Mouse (Mus musculus) lung, postnatal 0 days (tissue): ENCODE results near the gene Camk1d. TPM values are rescaled to one million over a fixed set of nuclear protein-coding genes. Genes with fewer than 3 reads are reported as not detected.
"Not testable (repeated sequence)": the region's sequence is repeated elsewhere in the genome, so short reads cannot be mapped to it uniquely, and the experiment has no call there.

ENCODE experiments used
- ATAC-seq: fragments of 200-750 bp; cut with Nextera tagmentation; 2 replicates; pipeline ENCODE4 v1.8.0; 2017; ENCODE audit warnings: moderate library complexity
- DNase-seq: peaks from one replicate; pipeline ENCODE4 v3.0.0-alpha.2; 2016; ENCODE audit warnings: low spot score
- H3K27ac ChIP-seq: fragments of 300-500 bp; sonication (generic); 2 replicates; pipeline ENCODE4 v1.5.1; 2014; ENCODE audit warnings: antibody characterized with exemption, mild to moderate bottlenecking, low read length, mixed read lengths
- H3K27me3 ChIP-seq: fragments of 300-500 bp; sonication (generic); replicated peaks from 2 replicates; pipeline ENCODE4 v1.6.1; 2014; ENCODE audit warnings: low read length, mixed read lengths; ENCODE audit not compliant: insufficient read depth
- H3K36me3 ChIP-seq: fragments of 300-500 bp; sonication (generic); 2 replicates; pipeline ENCODE4 v1.6.1; 2014; ENCODE audit warnings: low read length, mixed read lengths; ENCODE audit not compliant: insufficient read depth
- H3K4me1 ChIP-seq: fragments of 300-500 bp; sonication (generic); 2 replicates; pipeline ENCODE4 v1.6.1; 2014; ENCODE audit warnings: antibody characterized with exemption, low read depth, low read length, mixed read lengths; ENCODE audit not compliant: insufficient read depth
- H3K4me2 ChIP-seq: fragments of 300-500 bp; sonication (generic); replicated peaks from 2 replicates; pipeline ENCODE4 v1.6.1; 2014; ENCODE audit warnings: low read depth, mild to moderate bottlenecking, low read length, moderate library complexity, mixed read lengths
- H3K4me3 ChIP-seq: fragments of 300-500 bp; sonication (generic); 2 replicates; pipeline ENCODE4 v1.5.1; 2014; ENCODE audit warnings: low read depth, low read length
- H3K9ac ChIP-seq: fragments of 300-500 bp; sonication (generic); replicated peaks from 2 replicates; pipeline ENCODE4 v1.6.1; 2014; ENCODE audit warnings: low read depth, mild to moderate bottlenecking
- H3K9me3 ChIP-seq: fragments of 300-500 bp; sonication (generic); 2 replicates; pipeline ENCODE4 v1.6.1; 2016; ENCODE audit warnings: low read length, mixed read lengths
- CTCF ChIP-seq: IDR thresholded peaks from 2 replicates; pipeline ENCODE4 v1.5.1; 2016; ENCODE audit warnings: antibody characterized with exemption, mild to moderate bottlenecking
- EP300 ChIP-seq: IDR thresholded peaks from 2 replicates; pipeline ENCODE4 v1.6.1; 2016; ENCODE audit warnings: antibody characterized with exemption, mild to moderate bottlenecking, control low read depth
- WGBS: fragments of 180-500 bp; shearing (Covaris S2); extraction: QIAGEN DNeasy Blood & Tissue Kit; methylation state at CpG from one replicate; pipeline ENCODE4 v1.1.7; 2014; 5-methylcytosine and 5-hydroxymethylcytosine counted together
- polyA plus RNA-seq: library from polyadenylated mRNA; unstranded; fragments of >200 nt; fragmentation: Nextera tagmentation; extraction: Ambion mirVana; gene quantifications from 2 replicates; pipeline ENCODE4 v1.2.1, GENCODE M21; 2015

Camk1d gene
- polyA plus RNA-seq, 1 experiment from 2014 or later, result 2.2 TPM

GRCm38 (mm10) chr2:5607920-5608841 lies 106.1 kb downstream of the Camk1d start:
- H3K27me3 ChIP-seq, result no peaks in the 10 kb centered on the region
- TF ChIP-seq CTCF (no peak), EP300 (no peak)
- ATAC-seq (peak; percentile 53), DNase-seq (peak; percentile 19)
- no peaks in the 10 kb centered on the region for H3K9me3 ChIP-seq
- no peaks in the 10 kb centered on the region for H3K36me3 ChIP-seq
- no peak overlapping the region for H3K4me3 ChIP-seq
- H3K4me2 ChIP-seq, result no peak overlapping the region
- WGBS, result 65% methylated on average over 11 of the region's 11 CpGs
- H3K9ac ChIP-seq, result no peak overlapping the region
- H3K27ac ChIP-seq, result no peak overlapping the region
- H3K4me1 ChIP-seq, result no peaks in the 10 kb centered on the region

- TF ChIP-seq EP300, result no peak
- no peak for TF ChIP-seq CTCF
- no peak overlapping the region for H3K27ac ChIP-seq
- H3K36me3 ChIP-seq, result no peaks in the 10 kb centered on the region
- ATAC-seq (no peak), DNase-seq (no peak)
- H3K4me1 ChIP-seq, result no peaks in the 10 kb centered on the region
- H3K9ac ChIP-seq, result no peak overlapping the region
- no peak overlapping the region for H3K4me2 ChIP-seq
- no peak overlapping the region for H3K4me3 ChIP-seq
- WGBS, result 84% methylated on average over 3 of the region's 3 CpGs
- H3K9me3 ChIP-seq, result no peaks in the 10 kb centered on the region
- no peaks in the 10 kb centered on the region for H3K27me3 ChIP-seq
Measured at GRCm38 (mm10) chr2:5605849-5606248, 108.5 kb downstream of the Camk1d start.

- no peaks in the 10 kb centered on the region for H3K4me1 ChIP-seq
- no peak overlapping the region for H3K4me2 ChIP-seq
- ATAC-seq (peak; percentile 35; the same call in 1 of the 2 replicates), DNase-seq (no peak)
- no peaks in the 10 kb centered on the region for H3K9me3 ChIP-seq
- H3K36me3 ChIP-seq, result no peaks in the 10 kb centered on the region
- 46% methylated on average over 1 of the region's 1 CpGs for WGBS
- H3K27ac ChIP-seq, result no peak overlapping the region
- no peak overlapping the region for H3K9ac ChIP-seq
- no peaks in the 10 kb centered on the region for H3K27me3 ChIP-seq
- H3K4me3 ChIP-seq, result no peak overlapping the region
- TF ChIP-seq CTCF (no peak), EP300 (no peak)
Measured at GRCm38 (mm10) chr2:5602044-5602443, 112.3 kb downstream of the Camk1d start.

GRCm38 (mm10) chr2:5601243-5601642 lies 113.1 kb downstream of the Camk1d start:
- H3K36me3 ChIP-seq, H3K9me3 ChIP-seq, H3K27me3 ChIP-seq, H3K27ac ChIP-seq, ATAC-seq, H3K4me3 ChIP-seq, DNase-seq, H3K4me1 ChIP-seq, H3K9ac ChIP-seq, H3K4me2 ChIP-seq: not testable (repeated sequence)
- WGBS, result 7% methylated on average over 2 of the region's 2 CpGs

- Histone ChIP-seq H3K36me3 (no peaks in the 10 kb centered on the region), H3K27me3 (no peaks in the 10 kb centered on the region), H3K9ac (no peak overlapping the region), H3K4me1 (no peaks in the 10 kb centered on the region), H3K4me2 (no peak overlapping the region), H3K9me3 (no peaks in the 10 kb centered on the region), H3K27ac (no peak overlapping the region), H3K4me3 (no peak overlapping the region)
- ATAC-seq (no peak), DNase-seq (no peak)
- TF ChIP-seq EP300, result no peak
- no peak for TF ChIP-seq CTCF
- 56% methylated on average over 8 of the region's 8 CpGs for WGBS
Measured at GRCm38 (mm10) chr2:5600183-5600962, 113.9 kb downstream of the Camk1d start.

GRCm38 (mm10) chr2:5599713-5600112 lies 114.6 kb downstream of the Camk1d start:
- no peak for TF ChIP-seq EP300
- no peak for TF ChIP-seq CTCF
- Histone ChIP-seq H3K9me3 (no peaks in the 10 kb centered on the region), H3K4me2 (no peak overlapping the region), H3K27me3 (no peaks in the 10 kb centered on the region), H3K9ac (no peak overlapping the region), H3K36me3 (no peaks in the 10 kb centered on the region), H3K4me3 (no peak overlapping the region), H3K4me1 (no peaks in the 10 kb centered on the region), H3K27ac (no peak overlapping the region)
- WGBS, result 58% methylated on average over 4 of the region's 4 CpGs
- ATAC-seq (no peak), DNase-seq (no peak)
